Mouse (Mus musculus) hindbrain, embryonic 11.5 days (tissue): ENCODE measurements at regions not wholly inside any gene's neighbourhood (a gene's known extent, or its start where the extent isn't known, plus 50 kb on each side); places are given as distances from the start of the nearest gene placed in this dataset.

Experiments
- ATAC-seq: fragments of 200-750 bp; cut with Nextera tagmentation; 2 replicates; pipeline ENCODE4 v1.8.0; 2017; ENCODE audit warnings: mild to moderate bottlenecking, moderate TSS enrichment, moderate library complexity; ENCODE audit not compliant: low FRiP score
- DNase-seq: peaks from one replicate; pipeline ENCODE4 v3.0.0-alpha.2; 2015; ENCODE audit warnings: low spot score
- H3K27ac ChIP-seq: fragments of 300-500 bp; sonication (generic); 2 replicates; pipeline ENCODE4 v1.5.1; 2014; ENCODE audit warnings: mild to moderate bottlenecking, low read depth, low read length
- H3K27me3 ChIP-seq: fragments of 300-500 bp; sonication (generic); 2 replicates; pipeline ENCODE4 v1.6.1; 2014; ENCODE audit warnings: mild to moderate bottlenecking, low read length, moderate library complexity, mixed read lengths; ENCODE audit not compliant: control insufficient read depth, insufficient read depth
- H3K36me3 ChIP-seq: fragments of 300-500 bp; sonication (generic); 2 replicates; pipeline ENCODE4 v1.6.1; 2014; ENCODE audit warnings: mild to moderate bottlenecking, low read length, moderate library complexity, mixed read lengths; ENCODE audit not compliant: control insufficient read depth, insufficient read depth
- H3K4me1 ChIP-seq: fragments of 300-500 bp; sonication (generic); replicated peaks from 2 replicates; pipeline ENCODE4 v1.6.1; 2014; ENCODE audit warnings: low read length, mixed read lengths; ENCODE audit not compliant: control insufficient read depth, insufficient read depth
- H3K4me2 ChIP-seq: fragments of 300-500 bp; sonication (generic); replicated peaks from 2 replicates; pipeline ENCODE4 v1.6.1; 2014; ENCODE audit warnings: mild to moderate bottlenecking, low read depth, low read length
- H3K4me3 ChIP-seq: fragments of 300-500 bp; sonication (generic); 2 replicates; pipeline ENCODE4 v1.5.1; 2014; ENCODE audit warnings: low read depth, low read length
- H3K9ac ChIP-seq: fragments of 300-500 bp; sonication (generic); 2 replicates; pipeline ENCODE4 v1.6.1; 2014; ENCODE audit warnings: low read depth, low read length
- H3K9me3 ChIP-seq: fragments of 300-500 bp; sonication (generic); 2 replicates; pipeline ENCODE4 v1.6.1; 2016; ENCODE audit warnings: low read length; ENCODE audit not compliant: control insufficient read depth
- WGBS: fragments of 180-500 bp; shearing (Covaris S2); extraction: QIAGEN DNeasy Blood & Tissue Kit; methylation state at CpG from one replicate; pipeline ENCODE4 v1.1.7; 2014; 5-methylcytosine and 5-hydroxymethylcytosine counted together

GRCm38 (mm10) chr14:68361998-68362397 is 932.1 kb downstream of the Synb start:
- peak overlapping the region; percentile 12; the same call in 1 of the 2 replicates for H3K27ac ChIP-seq
- DNase-seq (peak; percentile 48), ATAC-seq (peak; percentile 75)
- H3K9me3 ChIP-seq, result no peaks in the 10 kb centered on the region
- H3K36me3 ChIP-seq, result no peaks in the 10 kb centered on the region
- peaks cover 2% of the 10 kb centered on the region; the same call in 1 of the 2 replicates for H3K4me1 ChIP-seq
- H3K9ac ChIP-seq, result no peak overlapping the region
- H3K27me3 ChIP-seq, result no peaks in the 10 kb centered on the region
- H3K4me2 ChIP-seq, result no peak overlapping the region
- 59% methylated on average over 7 of the region's 7 CpGs for WGBS
- no peak overlapping the region for H3K4me3 ChIP-seq

GRCm38 (mm10) chr14:68361481-68361880 is 932.6 kb downstream of the Synb start:
- no peak for DNase-seq
- Histone ChIP-seq H3K9me3 (no peaks in the 10 kb centered on the region), H3K9ac (no peak overlapping the region), H3K36me3 (no peaks in the 10 kb centered on the region), H3K27ac (peak overlapping the region; percentile 12; the same call in 1 of the 2 replicates), H3K4me2 (no peak overlapping the region), H3K27me3 (no peaks in the 10 kb centered on the region), H3K4me1 (peaks cover 2% of the 10 kb centered on the region; the same call in 1 of the 2 replicates), H3K4me3 (no peak overlapping the region)
- peak; percentile 25; the same call in 1 of the 2 replicates for ATAC-seq
- WGBS, result 79% methylated on average over 6 of the region's 6 CpGs

- ATAC-seq, result no peak
- DNase-seq, result no peak
- Histone ChIP-seq H3K9me3 (no peaks in the 10 kb centered on the region), H3K9ac (no peak overlapping the region), H3K27me3 (no peaks in the 10 kb centered on the region), H3K4me2 (no peak overlapping the region), H3K4me1 (peaks cover 1% of the 10 kb centered on the region; the same call in 1 of the 2 replicates), H3K4me3 (no peak overlapping the region), H3K27ac (peak overlapping the region; percentile 70), H3K36me3 (no peaks in the 10 kb centered on the region)
- 85% methylated on average over 7 of the region's 7 CpGs for WGBS
Observed at GRCm38 (mm10) chr14:68356396-68356795, 937.7 kb downstream of the Synb start.

GRCm38 (mm10) chr14:68355462-68355905 is 938.6 kb downstream of the Synb start:
- peak; percentile 37 for DNase-seq

GRCm38 (mm10) chr14:68345527-68345926 is 948.6 kb downstream of the Synb start:
- no peak for ATAC-seq
- Histone ChIP-seq H3K9ac (no peak overlapping the region), H3K27me3 (no peaks in the 10 kb centered on the region), H3K9me3 (no peaks in the 10 kb centered on the region), H3K36me3 (no peaks in the 10 kb centered on the region), H3K4me1 (no peaks in the 10 kb centered on the region), H3K4me2 (no peak overlapping the region), H3K27ac (no peak overlapping the region), H3K4me3 (no peak overlapping the region)
- DNase-seq, result no peak
- WGBS, result 75% methylated on average over 4 of the region's 4 CpGs

More at GRCm38 (mm10) chr14:68355462-68355905, 938.6 kb downstream of the Synb start:
- H3K36me3 ChIP-seq, result no peaks in the 10 kb centered on the region
- H3K9me3 ChIP-seq, result no peaks in the 10 kb centered on the region
- no peak overlapping the region for H3K9ac ChIP-seq
- H3K4me1 ChIP-seq, result no peaks in the 10 kb centered on the region
- WGBS, result 68% methylated on average over 8 of the region's 8 CpGs
- H3K27ac ChIP-seq, result peak overlapping the region; percentile 43; the same call in 1 of the 2 replicates
- H3K27me3 ChIP-seq, result no peaks in the 10 kb centered on the region
- H3K4me2 ChIP-seq, result no peak overlapping the region
- H3K4me3 ChIP-seq, result no peak overlapping the region
- peak; percentile 71 for ATAC-seq

- H3K4me1 ChIP-seq, result no peaks in the 10 kb centered on the region
- H3K36me3 ChIP-seq, result no peaks in the 10 kb centered on the region
- DNase-seq, result no peak
- H3K4me2 ChIP-seq, result no peak overlapping the region
- no peak overlapping the region for H3K27ac ChIP-seq
- H3K4me3 ChIP-seq, result no peak overlapping the region
- 71% methylated on average over 3 of the region's 3 CpGs for WGBS
- H3K27me3 ChIP-seq, result no peaks in the 10 kb centered on the region
- ATAC-seq, result no peak
- H3K9ac ChIP-seq, result no peak overlapping the region
- no peaks in the 10 kb centered on the region for H3K9me3 ChIP-seq
Observed at GRCm38 (mm10) chr14:68344715-68345114, 949.4 kb downstream of the Synb start.

GRCm38 (mm10) chr14:68338440-68338839 is 955.7 kb downstream of the Synb start:
- H3K9ac ChIP-seq, result no peak overlapping the region
- no peak for DNase-seq
- ATAC-seq, result no peak
- WGBS, result 58% methylated on average over 5 of the region's 5 CpGs
- H3K4me3 ChIP-seq, result no peak overlapping the region
- H3K36me3 ChIP-seq, result no peaks in the 10 kb centered on the region
- no peak overlapping the region for H3K27ac ChIP-seq
- H3K9me3 ChIP-seq, result no peaks in the 10 kb centered on the region
- no peaks in the 10 kb centered on the region for H3K27me3 ChIP-seq
- H3K4me2 ChIP-seq, result no peak overlapping the region
- H3K4me1 ChIP-seq, result no peaks in the 10 kb centered on the region; the same call in 1 of the 2 replicates

- no peaks in the 10 kb centered on the region for H3K27me3 ChIP-seq
- 85% methylated on average over 1 of the region's 1 CpGs for WGBS
- no peaks in the 10 kb centered on the region for H3K36me3 ChIP-seq
- H3K9ac ChIP-seq, result no peak overlapping the region
- no peak for DNase-seq
- H3K9me3 ChIP-seq, result no peaks in the 10 kb centered on the region
- H3K4me1 ChIP-seq, result no peaks in the 10 kb centered on the region
- no peak overlapping the region for H3K4me2 ChIP-seq
- H3K4me3 ChIP-seq, result no peak overlapping the region
- no peak for ATAC-seq
- H3K27ac ChIP-seq, result no peak overlapping the region
Observed at GRCm38 (mm10) chr14:68325061-68325460, 969.0 kb downstream of the Synb start.

- DNase-seq, result no peak
- Histone ChIP-seq H3K27me3 (no peaks in the 10 kb centered on the region), H3K4me1 (no peaks in the 10 kb centered on the region)
Observed at GRCm38 (mm10) chr14:68323008-68323407, 971.1 kb downstream of the Synb start.

More at GRCm38 (mm10) chr14:68323008-68323407, 971.1 kb downstream of the Synb start:
- no peak overlapping the region for H3K9ac ChIP-seq
- no peaks in the 10 kb centered on the region for H3K36me3 ChIP-seq
- WGBS, result 61% methylated on average over 6 of the region's 6 CpGs
- H3K27ac ChIP-seq, result no peak overlapping the region
- no peak overlapping the region for H3K4me2 ChIP-seq
- H3K9me3 ChIP-seq, result no peaks in the 10 kb centered on the region
- no peak for ATAC-seq
- no peak overlapping the region for H3K4me3 ChIP-seq
